Mouse (Mus musculus): ENCODE results near the gene Gm20532. TPM values are rescaled to one million over a fixed set of nuclear protein-coding genes. Genes with fewer than 3 reads are reported as not detected.

Gene Gm20532
- total and polyA plus RNA-seq, 3 experiments = 0.15 TPM; not detected in 2

- no peaks in the 10 kb centered on the region for H3K4me1 ChIP-seq (ENCODE audit: control insufficient read depth in 1 of 2, insufficient read depth in 2 of 2, low read length in 2 of 2)
- H3K4me3 ChIP-seq (ENCODE audit: control insufficient read depth in 1 of 2, insufficient read depth in 1 of 2, low read depth in 2 of 2, low read length in 2 of 2) = no peak overlapping the region
- no peaks in the 10 kb centered on the region for H3K9me3 ChIP-seq (replicated peaks; ENCODE audit: insufficient read depth, low read length)
- TF ChIP-seq ZC3H11A (IDR thresholded peaks at IDR 0.05; ENCODE audit: low read depth, low read length) (no peak), MAZ (IDR thresholded peaks at IDR 0.05; ENCODE audit: low read depth, low read length) (no peak), MYC (IDR thresholded peaks at IDR 0.05; ENCODE audit: low read depth, low read length) (no peak), ELF1 (IDR thresholded peaks at IDR 0.05; ENCODE audit: low read depth, low read length) (no peak), GABPA (IDR thresholded peaks at IDR 0.05; ENCODE audit: low read depth, low read length) (no peak), ETS1 (IDR thresholded peaks at IDR 0.05; ENCODE audit: low read depth, low read length) (no peak), TAL1 (IDR thresholded peaks at IDR 0.05; ENCODE audit: low read length) (no peak), MAFK (IDR thresholded peaks at IDR 0.05; ENCODE audit: borderline replicate concordance, low read depth, low read length) (no peak), HCFC1 (IDR thresholded peaks at IDR 0.05; ENCODE audit: low read depth, low read length) (no peak), BHLHE40 (IDR thresholded peaks at IDR 0.05; ENCODE audit: borderline replicate concordance, low read depth, low read length) (no peak), USF1 (IDR thresholded peaks at IDR 0.05; ENCODE audit: low read depth, low read length) (no peak), TBP (IDR thresholded peaks at IDR 0.05; ENCODE audit: low read depth, low read length) (no peak), MEF2A (IDR thresholded peaks at IDR 0.05; ENCODE audit: extremely low read depth, insufficient replicate concordance, low read depth, low read length, poor library complexity, severe bottlenecking) (no peak), UBTF (IDR thresholded peaks at IDR 0.05; ENCODE audit: borderline replicate concordance, insufficient read depth, low read depth, low read length) (no peak), CTCF (IDR thresholded peaks at IDR 0.05 in 2 of 3, conservative IDR thresholded peaks at IDR 0.05 in 1 of 3; ENCODE audit: control insufficient read depth in 1 of 3, insufficient read depth in 1 of 3, low read depth in 2 of 3, low read length in 3 of 3, poor library complexity in 1 of 3, severe bottlenecking in 1 of 3) (no peak), POLR2A (IDR thresholded peaks at IDR 0.05; ENCODE audit: control insufficient read depth in 1 of 2, insufficient read depth in 1 of 2, low read depth in 1 of 2, low read length in 2 of 2, poor library complexity in 1 of 2) (no peak), ZKSCAN1 (IDR thresholded peaks at IDR 0.05; ENCODE audit: low read depth, low read length) (no peak)
- DNase-seq (ENCODE audit: low read depth, low spot score) = no peak
- no peaks in the 10 kb centered on the region for H3K36me3 ChIP-seq (ENCODE audit: control insufficient read depth in 1 of 2, insufficient read depth in 2 of 2, low read length in 2 of 2)
- H3K27me3 ChIP-seq (ENCODE audit: control insufficient read depth in 1 of 2, insufficient read depth in 2 of 2, low read length in 2 of 2) = peaks cover 0 to 1% of the 10 kb centered on the region in 2 experiments; a peak in 2 of 4 replicates
- no peaks in the 10 kb centered on the region for H3K79me2 ChIP-seq (ENCODE audit: control insufficient read depth, insufficient read depth, low read length, poor library complexity)
- no peak overlapping the region for H3K27ac ChIP-seq (ENCODE audit: control insufficient read depth, low read depth, low read length)
- no peak overlapping the region for H3K9ac ChIP-seq (ENCODE audit: control insufficient read depth, low read depth, low read length, poor library complexity, severe bottlenecking)
These were observed 34.4 kb upstream of the Gm20532 start for GRCm38 (mm10) chr2:26552066-26552465.

GRCm38 (mm10) chr2:26553904-26554303, 32.5 kb upstream of the Gm20532 start:
- Histone ChIP-seq H3K9me3 (replicated peaks; ENCODE audit: insufficient read depth, low read length) (no peaks in the 10 kb centered on the region), H3K9ac (ENCODE audit: control insufficient read depth, low read depth, low read length, poor library complexity, severe bottlenecking) (no peak overlapping the region), H3K27me3 (ENCODE audit: control insufficient read depth in 1 of 2, insufficient read depth in 2 of 2, low read length in 2 of 2) (no peaks in the 10 kb centered on the region; a peak in 1 of 4 replicates)

More at GRCm38 (mm10) chr2:26553904-26554303, 32.5 kb upstream of the Gm20532 start:
- no peak overlapping the region for H3K4me3 ChIP-seq (ENCODE audit: control insufficient read depth in 1 of 2, insufficient read depth in 1 of 2, low read depth in 2 of 2, low read length in 2 of 2)
- no peaks in the 10 kb centered on the region for H3K79me2 ChIP-seq (ENCODE audit: control insufficient read depth, insufficient read depth, low read length, poor library complexity)
- no peak for TF ChIP-seq MXI1 (IDR thresholded peaks at IDR 0.05; ENCODE audit: low read depth, low read length)
- no peak for TF ChIP-seq POLR2A (IDR thresholded peaks at IDR 0.05; ENCODE audit: control insufficient read depth in 1 of 2, insufficient read depth in 1 of 2, low read depth in 1 of 2, low read length in 2 of 2, poor library complexity in 1 of 2)
- no peak for TF ChIP-seq POLR2AphosphoS2 (IDR thresholded peaks at IDR 0.05; ENCODE audit: low read length)
- no peak for TF ChIP-seq CTCF (IDR thresholded peaks at IDR 0.05 in 2 of 3, conservative IDR thresholded peaks at IDR 0.05 in 1 of 3; ENCODE audit: control insufficient read depth in 1 of 3, insufficient read depth in 1 of 3, low read depth in 2 of 3, low read length in 3 of 3, poor library complexity in 1 of 3, severe bottlenecking in 1 of 3)
- no peak overlapping the region for H3K27ac ChIP-seq (ENCODE audit: control insufficient read depth, low read depth, low read length)
- DNase-seq (ENCODE audit: low read depth, low spot score) = no peak
- H3K4me1 ChIP-seq (ENCODE audit: control insufficient read depth in 1 of 2, insufficient read depth in 2 of 2, low read length in 2 of 2) = no peaks in the 10 kb centered on the region
- H3K36me3 ChIP-seq (ENCODE audit: control insufficient read depth in 1 of 2, insufficient read depth in 2 of 2, low read length in 2 of 2) = no peaks in the 10 kb centered on the region
